Mouse (Mus musculus) ES-E14 (cell line): Measurements from ENCODE around the gene BC034090.

Experiments
- CHD2 ChIP-seq: IDR thresholded peaks from 2 replicates; pipeline ENCODE4 v1.6.1; 2014; ENCODE audit warnings: mild to moderate bottlenecking, low read depth, low read length, inconsistent platforms
- HCFC1 ChIP-seq: IDR thresholded peaks from 2 replicates; pipeline ENCODE4 v1.6.1; 2012; ENCODE audit warnings: low read length, inconsistent platforms, borderline replicate concordance; ENCODE audit not compliant: insufficient read depth
- MAFK ChIP-seq: IDR thresholded peaks from 2 replicates; pipeline ENCODE4 v1.6.1; 2014; ENCODE audit warnings: mild to moderate bottlenecking, low read depth, low read length, inconsistent platforms; ENCODE audit not compliant: insufficient read depth
- ZC3H11A ChIP-seq: IDR thresholded peaks from 2 replicates; pipeline ENCODE4 v1.6.1; 2012; ENCODE audit warnings: low read depth, mild to moderate bottlenecking, inconsistent platforms, low read length, borderline replicate concordance

DNA sequence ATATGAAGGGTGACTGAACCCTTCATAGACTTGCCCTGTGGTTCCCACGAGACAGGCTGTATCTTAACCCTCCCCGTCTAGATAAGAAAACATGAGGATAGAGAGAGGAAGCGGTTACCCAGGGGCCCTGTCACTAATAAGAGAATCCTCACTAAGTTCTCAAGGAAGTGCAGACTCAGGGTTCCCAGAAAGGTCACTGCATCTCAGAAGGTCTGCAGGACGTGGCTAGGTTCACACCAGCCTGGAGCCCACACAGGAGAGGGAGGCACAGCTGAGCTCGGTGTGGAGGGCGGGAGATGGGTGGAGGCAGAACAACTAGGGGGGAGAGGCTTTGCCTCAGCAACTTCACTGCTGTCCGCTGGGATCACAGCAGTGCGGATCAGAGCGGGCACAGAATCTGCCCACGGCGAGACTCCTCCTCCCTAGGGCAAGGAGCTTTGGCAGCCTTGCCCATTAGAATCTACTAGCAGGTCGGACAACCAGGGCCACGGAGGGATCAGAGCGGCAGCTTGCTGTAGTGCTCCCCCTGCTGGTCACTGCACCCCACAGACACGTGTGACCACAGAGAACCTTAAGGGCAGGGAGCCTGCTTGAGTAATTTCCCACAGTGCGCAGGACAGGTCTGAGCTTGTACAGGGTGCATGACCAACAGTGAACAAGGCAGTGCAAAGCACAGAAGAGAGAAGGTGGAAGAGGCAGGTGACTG is 20.2 kb downstream of the BC034090 start:
- TF ChIP-seq ZC3H11A = peak; percentile 11; the same call in 1 of the 2 replicates
- TF ChIP-seq CHD2 = no peak
- no peak for TF ChIP-seq HCFC1
- TF ChIP-seq MAFK = no peak
